Mouse (Mus musculus) hindlimb bud, embryonic 11.5 days (tissue): ENCODE data around the gene Agap1.

Experiments
- DNase-seq: peaks from one replicate; pipeline ENCODE4 v3.0.0-alpha.2; 2012; ENCODE audit warnings: low read depth, low spot score; ENCODE audit errors: extremely low spot score

The Agap1 gene

DNA sequence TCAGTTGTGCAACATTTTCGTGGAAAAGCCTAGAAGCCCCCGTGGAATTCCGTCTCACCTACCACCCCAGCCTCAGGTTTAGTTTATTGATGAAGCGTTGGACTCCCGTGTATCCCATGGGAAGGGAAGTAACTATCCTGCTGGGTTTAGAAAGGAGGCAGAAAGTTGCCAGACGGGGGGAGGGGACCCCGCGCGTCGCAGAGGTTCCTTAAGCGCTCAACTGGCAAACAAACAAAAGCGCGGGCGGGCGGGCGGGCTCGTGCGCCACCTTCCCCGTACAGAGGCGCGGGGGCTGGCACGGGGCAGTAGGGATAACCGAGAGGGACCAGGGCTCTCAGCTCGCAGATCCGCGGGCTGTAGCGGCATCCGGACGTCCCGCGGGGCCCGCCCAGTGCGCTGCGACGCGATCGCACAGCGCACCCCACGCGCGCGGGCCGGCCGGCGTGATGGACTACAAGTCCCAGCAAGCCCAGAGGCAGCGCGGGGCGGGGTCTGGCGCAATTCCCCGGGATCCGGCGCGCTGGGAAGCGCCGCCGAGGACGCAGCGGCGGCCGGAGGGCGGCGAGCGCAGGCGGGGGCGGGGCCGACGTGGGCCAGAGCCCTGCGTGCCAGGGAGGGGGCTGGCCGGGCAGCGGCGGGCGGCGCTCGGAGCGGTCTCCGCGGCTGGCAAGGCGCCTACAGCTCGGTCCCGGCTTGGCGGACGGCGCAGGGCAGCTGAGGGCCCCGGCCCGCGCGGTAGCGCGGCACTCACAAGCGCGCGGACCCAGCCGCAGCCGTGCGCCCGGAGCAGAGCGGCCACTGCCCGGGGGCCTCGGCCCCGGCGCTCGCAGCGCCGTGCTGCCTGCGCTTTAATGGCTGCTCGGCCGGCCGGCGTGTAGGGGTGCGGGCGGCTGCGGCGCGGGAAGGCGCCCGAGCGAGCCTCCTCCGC lies at the start of gene Agap1:
Gene Agap1 (plus strand): TSS at position 611 of the 928 bp plus-strand sequence.
- peak; percentile 47 for DNase-seq

GRCm38 (mm10) chr1:89405991-89406390 lies 48.6 kb upstream of the Agap1 start:
- no peak for DNase-seq

DNA sequence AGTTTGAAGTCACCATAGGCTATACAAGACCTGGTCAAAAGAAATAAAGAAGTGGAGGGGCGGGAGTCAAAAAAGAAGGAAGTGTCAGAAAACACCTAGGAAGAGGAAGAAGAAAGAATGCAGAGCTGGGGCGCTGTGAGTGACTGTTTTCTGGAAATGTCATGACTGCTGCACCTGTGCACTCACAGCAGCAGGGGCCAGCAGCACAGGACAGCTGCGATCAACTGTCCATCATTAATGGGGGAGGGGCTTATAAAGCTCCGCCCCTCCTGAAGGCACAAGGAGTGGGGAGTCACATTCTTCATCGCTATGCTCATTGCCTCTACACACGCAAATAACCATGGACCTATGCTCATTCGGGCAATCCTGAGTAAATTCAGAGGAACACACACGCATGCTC lies 46.6 kb upstream of the Agap1 start:
- no peak for DNase-seq

GRCm38 (mm10) chr1:89413122-89413521 lies 41.5 kb upstream of the Agap1 start:
- no peak for DNase-seq

GRCm38 (mm10) chr1:89414563-89414962 lies 40.0 kb upstream of the Agap1 start:
- no peak for DNase-seq

GRCm38 (mm10) chr1:89416929-89417328 lies 37.7 kb upstream of the Agap1 start:
- DNase-seq: no peak

DNA sequence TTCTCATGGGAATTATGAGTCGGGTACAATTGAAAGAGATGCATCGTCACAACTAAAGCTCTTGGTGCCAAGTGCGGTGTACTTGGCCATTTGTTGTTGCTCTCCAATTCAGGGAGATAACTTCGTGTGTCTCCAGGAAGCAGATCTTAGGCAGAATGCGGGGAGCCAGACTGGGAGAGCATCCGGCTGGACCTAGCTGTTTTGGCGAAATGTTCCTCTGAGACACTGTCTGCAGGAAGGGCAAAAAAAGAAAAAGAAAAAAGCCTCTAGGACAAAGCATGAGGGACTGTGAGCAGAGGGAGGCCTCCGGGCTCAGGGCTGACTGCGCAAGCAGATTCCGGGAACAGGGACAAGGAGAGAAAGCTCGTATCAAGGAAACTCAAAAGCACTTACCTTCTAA lies 34.0 kb upstream of the Agap1 start:
- no peak for DNase-seq

GRCm38 (mm10) chr1:89421401-89421800 lies 33.2 kb upstream of the Agap1 start:
- no peak for DNase-seq

- DNase-seq: no peak
Measured at GRCm38 (mm10) chr1:89424563-89424962, 30.0 kb upstream of the Agap1 start.

DNA sequence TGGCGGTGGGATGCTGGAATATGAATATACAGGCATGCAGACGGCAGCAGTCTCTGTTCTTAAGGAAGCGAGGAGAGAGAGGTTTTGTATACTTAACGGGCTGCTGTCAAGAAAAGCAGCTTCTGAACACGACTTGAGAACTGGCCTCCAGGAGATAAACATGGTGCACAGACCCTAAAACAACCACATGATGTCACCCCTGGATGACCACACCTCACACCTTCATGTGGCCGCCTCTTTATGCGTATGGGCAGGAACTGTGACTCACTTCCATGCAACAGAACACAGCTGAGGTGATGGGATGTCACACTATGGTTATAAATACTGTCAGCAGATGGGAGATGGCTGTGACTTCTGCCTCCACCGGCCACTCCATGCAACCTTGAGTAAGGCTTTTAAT lies 28.5 kb upstream of the Agap1 start:
- no peak for DNase-seq

DNA sequence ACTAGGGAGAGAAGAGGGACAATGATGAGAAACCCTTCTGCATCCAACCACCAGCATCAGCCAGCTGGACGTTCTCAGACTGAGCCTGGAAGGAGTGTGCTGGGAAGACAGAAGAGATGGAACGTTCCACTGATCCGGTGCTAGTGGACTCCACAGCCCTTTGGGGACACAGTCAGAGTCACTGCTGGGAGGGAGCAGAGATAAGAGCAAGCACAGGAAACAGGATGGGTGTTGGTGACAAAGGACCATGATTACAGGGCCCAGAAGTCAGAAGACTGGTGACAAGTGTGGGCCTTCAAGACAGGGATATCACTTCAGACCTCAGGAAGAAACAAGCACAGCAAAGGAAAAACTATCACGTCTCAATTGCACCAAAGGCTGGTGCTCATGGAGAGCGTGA lies 25.9 kb upstream of the Agap1 start:
- no peak for DNase-seq

- DNase-seq: no peak
Measured at GRCm38 (mm10) chr1:89429946-89430640, 24.5 kb upstream of the Agap1 start.

DNA sequence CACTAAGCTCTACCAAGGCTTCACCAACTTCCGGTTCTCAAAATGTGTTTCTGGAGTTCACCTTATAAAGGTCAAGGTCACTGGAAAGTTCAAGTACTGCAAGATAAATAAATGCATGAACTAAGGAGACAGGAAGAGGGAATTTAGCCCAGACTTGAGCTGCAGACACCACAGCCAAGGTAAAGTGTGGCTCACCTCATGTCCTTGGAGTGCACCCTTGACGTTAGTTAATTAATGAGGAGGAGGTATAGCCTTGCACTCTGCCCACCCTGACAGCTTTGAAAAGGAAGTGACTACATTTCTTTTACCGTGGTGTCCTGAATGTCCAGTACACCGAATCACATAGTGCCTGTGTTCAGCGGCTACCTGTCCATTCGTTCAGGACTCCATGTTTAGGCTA lies 15.3 kb upstream of the Agap1 start:
- DNase-seq: no peak

- no peak for DNase-seq
Measured at GRCm38 (mm10) chr1:89441236-89441897, 13.2 kb upstream of the Agap1 start.

- no peak for DNase-seq
Measured at GRCm38 (mm10) chr1:89443512-89443911, 11.1 kb upstream of the Agap1 start.

GRCm38 (mm10) chr1:89444014-89444413 lies 10.6 kb upstream of the Agap1 start:
- DNase-seq: no peak

DNA sequence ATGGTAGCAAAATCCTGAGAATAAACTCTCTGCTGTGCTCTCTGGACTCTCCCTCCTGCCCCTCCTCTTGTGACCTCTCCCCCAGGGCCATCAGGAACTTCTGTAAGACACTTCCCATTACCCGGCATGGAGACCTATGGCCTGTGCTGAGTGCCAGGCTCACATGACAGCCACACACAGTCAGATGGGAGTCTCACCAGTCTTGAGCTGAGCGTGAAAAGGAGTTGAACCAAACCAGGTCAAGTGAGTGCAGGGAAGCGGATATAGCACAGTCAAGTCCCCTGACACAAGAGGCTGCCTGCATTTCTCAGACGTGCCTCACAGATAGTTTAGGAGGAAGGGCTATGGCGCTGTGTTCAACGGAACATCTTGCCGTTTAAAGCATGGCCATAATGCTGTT lies 4.5 kb upstream of the Agap1 start:
- DNase-seq: no peak

- DNase-seq: no peak
Measured at GRCm38 (mm10) chr1:89452138-89452537, 2.5 kb upstream of the Agap1 start.

- no peak for DNase-seq
Measured at GRCm38 (mm10) chr1:89453666-89454065, 940 bp upstream of the Agap1 start.

DNA sequence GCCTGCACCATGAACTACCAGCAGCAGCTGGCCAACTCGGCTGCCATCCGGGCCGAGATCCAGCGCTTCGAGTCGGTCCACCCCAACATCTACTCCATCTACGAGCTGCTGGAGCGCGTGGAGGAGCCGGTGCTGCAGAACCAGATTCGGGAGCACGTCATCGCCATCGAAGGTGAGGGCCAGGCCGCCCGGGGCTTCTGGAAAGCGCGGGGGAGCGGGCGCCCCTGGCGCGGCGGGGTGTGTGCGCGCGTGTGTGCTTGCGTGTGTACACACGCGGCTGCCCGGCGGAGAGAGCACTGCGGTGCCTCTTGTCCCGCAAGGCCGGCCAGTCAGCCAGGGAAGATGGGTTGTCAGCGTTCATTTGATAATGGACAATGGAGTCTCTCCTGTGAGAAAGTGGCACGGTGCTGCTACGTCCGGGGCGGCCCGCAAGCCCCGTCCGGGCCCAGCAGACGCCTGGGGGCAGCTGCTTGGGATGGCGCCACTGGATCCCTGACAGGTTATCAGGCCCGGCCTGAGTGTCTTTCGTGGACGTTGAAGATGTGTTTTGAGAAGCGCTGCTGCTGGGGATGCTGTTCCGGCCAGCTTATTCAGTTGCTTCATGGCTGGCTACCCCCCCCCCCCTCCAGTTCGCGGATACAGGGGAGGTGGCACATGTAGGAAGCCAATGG lies 950 bp downstream of the Agap1 start:
- DNase-seq: no peak

GRCm38 (mm10) chr1:89456456-89456855 lies 1.9 kb downstream of the Agap1 start:
- no peak for DNase-seq
